Mouse (Mus musculus): ENCODE measurements around the gene Cldn2. TPM values are rescaled to one million over a fixed set of nuclear protein-coding genes. Genes with fewer than 3 reads are reported as not detected.
"Not testable (repeated sequence)": the region's sequence is repeated elsewhere in the genome, so short reads cannot be mapped to it uniquely, and the experiment has no call there.

Gene Cldn2
- 0.19 TPM in 1 of 2 replicates, not detected in the other for polyA plus RNA-seq (2015; fragmentation: Nextera tagmentation; extraction: Ambion mirVana)

GRCm38 (mm10) chrX:139800406-139800878, at the start of gene Cldn2:
Cldn2 (plus strand) TSS chrX:139800828.
- H3K4me2 ChIP-seq, result no peak within 1 kb of the TSS
- H3K27me3 ChIP-seq, result peaks cover 40% of the 10 kb centered on the region
- no peak within 1 kb of the TSS for H3K9ac ChIP-seq
- H3K4me1 ChIP-seq, result no peaks in the 10 kb centered on the region
- H3K27ac ChIP-seq, result no peak within 1 kb of the TSS
- H3K9me3 ChIP-seq, result no peaks in the 10 kb centered on the region
- no peaks in the 10 kb centered on the region for H3K36me3 ChIP-seq
- ATAC-seq (ENCODE audit: insufficient number of reproducible peaks, insufficient read depth, low FRiP score, low TSS enrichment, low read depth), result no peak
- 68% methylated on average over 8 of the region's 8 CpGs for WGBS
- no peak within 1 kb of the TSS for H3K4me3 ChIP-seq

GRCm38 (mm10) chrX:139751855-139752254, 48.8 kb upstream of the Cldn2 start:
- Histone ChIP-seq H3K36me3 (peaks cover 4% of the 10 kb centered on the region; the same call in 1 of the 2 replicates), H3K9me3 (no peaks in the 10 kb centered on the region), H3K4me1 (no peaks in the 10 kb centered on the region), H3K27me3 (peaks cover 8% of the 10 kb centered on the region; the same call in 1 of the 2 replicates), H3K4me3 (no peak overlapping the region), H3K27ac (no peak overlapping the region), H3K4me2 (no peak overlapping the region), H3K9ac (no peak overlapping the region)
- WGBS, result 0% methylated on average over 1 of the region's 1 CpGs
- no peak for ATAC-seq (ENCODE audit: insufficient number of reproducible peaks, insufficient read depth, low FRiP score, low TSS enrichment, low read depth)

DNA sequence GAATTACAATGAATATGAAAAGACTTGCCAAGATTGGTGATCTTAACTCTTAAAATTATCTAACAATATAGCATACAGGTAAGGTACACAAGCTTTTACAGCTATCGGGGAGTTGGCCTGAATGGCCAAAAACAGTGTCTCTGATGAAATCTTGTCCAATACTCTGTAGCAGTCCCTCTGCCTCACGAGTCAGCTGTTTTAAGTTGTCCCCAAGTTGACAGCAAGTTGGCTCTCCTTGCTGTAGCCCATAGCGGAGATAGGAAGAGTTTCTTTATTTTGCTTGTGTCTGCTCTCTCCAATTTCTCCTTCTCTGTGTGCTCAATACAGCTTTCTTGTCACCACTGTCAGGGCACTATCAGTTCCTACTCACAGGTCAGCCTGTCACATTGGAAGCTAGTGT, 42.0 kb upstream of the Cldn2 start:
- not testable (repeated sequence) for H3K9ac ChIP-seq; H3K27me3 ChIP-seq; H3K27ac ChIP-seq; H3K9me3 ChIP-seq; ATAC-seq (ENCODE audit: insufficient number of reproducible peaks, insufficient read depth, low FRiP score, low TSS enrichment, low read depth); H3K4me3 ChIP-seq; H3K4me2 ChIP-seq; H3K36me3 ChIP-seq; H3K4me1 ChIP-seq
- 81% methylated on average over 3 of the region's 3 CpGs for WGBS

- ATAC-seq (ENCODE audit: insufficient number of reproducible peaks, insufficient read depth, low FRiP score, low TSS enrichment, low read depth), result no peak
- H3K4me3 ChIP-seq, result no peak overlapping the region
- H3K27me3 ChIP-seq, result peaks cover 9% of the 10 kb centered on the region
- H3K9ac ChIP-seq, result no peak overlapping the region
- H3K27ac ChIP-seq, result no peak overlapping the region
- H3K9me3 ChIP-seq, result no peaks in the 10 kb centered on the region
- no peaks in the 10 kb centered on the region for H3K36me3 ChIP-seq
- no peak overlapping the region for H3K4me2 ChIP-seq
- H3K4me1 ChIP-seq, result no peaks in the 10 kb centered on the region
- 72% methylated on average over 2 of the region's 2 CpGs for WGBS
Observed at GRCm38 (mm10) chrX:139762546-139762945, 38.1 kb upstream of the Cldn2 start.

- no peaks in the 10 kb centered on the region for H3K4me1 ChIP-seq
- H3K9ac ChIP-seq, result no peak overlapping the region
- no peaks in the 10 kb centered on the region for H3K9me3 ChIP-seq
- peaks cover 33% of the 10 kb centered on the region for H3K27me3 ChIP-seq
- no peak overlapping the region for H3K4me2 ChIP-seq
- H3K27ac ChIP-seq, result no peak overlapping the region
- WGBS, result 65% methylated on average over 13 of the region's 13 CpGs
- no peak overlapping the region for H3K4me3 ChIP-seq
- no peaks in the 10 kb centered on the region for H3K36me3 ChIP-seq
- ATAC-seq (ENCODE audit: insufficient number of reproducible peaks, insufficient read depth, low FRiP score, low TSS enrichment, low read depth), result no peak
Observed at GRCm38 (mm10) chrX:139769975-139770637, 30.5 kb upstream of the Cldn2 start.

DNA sequence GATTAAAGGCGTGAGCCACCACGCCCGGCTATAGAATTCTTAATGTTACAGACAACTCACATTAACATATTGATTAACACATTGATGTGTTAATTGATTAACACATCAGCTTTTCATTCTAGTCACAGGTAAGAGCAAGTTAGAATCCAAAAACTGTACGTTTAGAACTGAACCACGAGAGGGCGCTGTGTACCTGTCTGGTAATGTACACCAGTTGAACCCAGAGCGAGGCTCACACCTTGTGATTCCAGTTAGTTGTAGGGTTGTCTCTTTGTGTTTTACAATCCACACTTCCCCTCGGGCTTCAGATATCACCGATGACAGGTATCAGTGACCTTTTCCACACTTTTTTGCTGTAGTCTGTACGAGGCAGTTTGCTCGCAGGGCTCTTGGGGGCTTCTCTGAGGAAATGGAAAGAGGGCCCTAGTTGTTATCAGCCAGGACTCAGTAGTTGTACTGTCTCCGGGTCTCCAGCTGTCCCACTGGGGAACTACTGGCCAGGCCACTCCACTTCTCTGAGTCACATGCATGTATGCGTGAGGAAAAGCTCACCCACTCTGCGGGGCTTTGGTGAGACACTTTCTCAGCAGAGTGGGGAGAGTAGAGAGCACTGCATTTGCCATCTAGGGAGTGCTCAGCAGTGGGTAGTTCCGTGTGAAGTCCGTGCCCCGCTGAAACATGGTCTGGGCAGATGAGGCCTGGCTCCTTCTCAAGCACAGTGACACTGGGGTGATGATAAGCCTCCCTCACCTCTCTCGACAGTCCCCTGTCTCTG, 26.1 kb upstream of the Cldn2 start:
- H3K9me3 ChIP-seq, result no peaks in the 10 kb centered on the region
- H3K27me3 ChIP-seq, result peaks cover 34% of the 10 kb centered on the region
- no peaks in the 10 kb centered on the region for H3K4me1 ChIP-seq
- ATAC-seq (ENCODE audit: insufficient number of reproducible peaks, insufficient read depth, low FRiP score, low TSS enrichment, low read depth), result no peak
- H3K4me2 ChIP-seq, result no peak overlapping the region
- H3K36me3 ChIP-seq, result no peaks in the 10 kb centered on the region
- no peak overlapping the region for H3K9ac ChIP-seq
- 36% methylated on average over 18 of the region's 18 CpGs for WGBS
- no peak overlapping the region for H3K27ac ChIP-seq
- no peak overlapping the region for H3K4me3 ChIP-seq

- Histone ChIP-seq H3K4me3 (no peak overlapping the region), H3K9me3 (no peaks in the 10 kb centered on the region), H3K36me3 (no peaks in the 10 kb centered on the region), H3K4me1 (no peaks in the 10 kb centered on the region), H3K27ac (no peak overlapping the region), H3K27me3 (peaks cover 38% of the 10 kb centered on the region), H3K4me2 (no peak overlapping the region), H3K9ac (no peak overlapping the region)
- no peak for ATAC-seq (ENCODE audit: insufficient number of reproducible peaks, insufficient read depth, low FRiP score, low TSS enrichment, low read depth)
- WGBS, result 70% methylated on average over 7 of the region's 7 CpGs
Observed at GRCm38 (mm10) chrX:139775084-139775612, 25.5 kb upstream of the Cldn2 start.

- Histone ChIP-seq H3K9ac (no peak overlapping the region), H3K4me2 (no peak overlapping the region), H3K4me1 (no peaks in the 10 kb centered on the region), H3K27me3 (peaks cover 48% of the 10 kb centered on the region), H3K9me3 (no peaks in the 10 kb centered on the region), H3K36me3 (no peaks in the 10 kb centered on the region), H3K4me3 (no peak overlapping the region), H3K27ac (no peak overlapping the region)
- ATAC-seq (ENCODE audit: insufficient number of reproducible peaks, insufficient read depth, low FRiP score, low TSS enrichment, low read depth), result no peak
- WGBS, result 42% methylated on average over 4 of the region's 4 CpGs
Observed at GRCm38 (mm10) chrX:139777357-139777756, 23.3 kb upstream of the Cldn2 start.

DNA sequence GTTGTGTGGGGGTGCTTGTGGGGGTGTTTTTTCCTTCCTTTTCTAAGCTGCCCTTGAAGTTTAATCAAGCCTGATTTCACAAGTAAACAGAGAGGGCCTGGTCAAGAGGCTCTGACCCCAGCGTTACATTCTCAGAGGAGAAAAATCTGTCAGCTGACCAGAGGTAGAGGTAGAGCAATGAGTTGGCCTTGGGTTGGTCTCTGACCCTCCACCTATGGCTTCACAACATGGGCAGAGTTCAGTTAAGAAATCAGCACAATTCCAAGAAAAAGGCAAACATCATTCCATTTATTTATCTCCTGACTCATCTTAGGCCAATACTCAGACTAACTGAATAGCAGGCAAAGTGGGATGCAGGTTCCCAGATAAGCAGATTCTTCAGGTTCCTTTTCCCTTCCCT, 21.7 kb upstream of the Cldn2 start:
- Histone ChIP-seq H3K9me3 (no peaks in the 10 kb centered on the region), H3K27ac (no peak overlapping the region), H3K27me3 (peaks cover 62% of the 10 kb centered on the region), H3K36me3 (no peaks in the 10 kb centered on the region), H3K9ac (no peak overlapping the region), H3K4me1 (no peaks in the 10 kb centered on the region), H3K4me3 (no peak overlapping the region), H3K4me2 (no peak overlapping the region)
- 92% methylated on average over 1 of the region's 1 CpGs for WGBS
- no peak for ATAC-seq (ENCODE audit: insufficient number of reproducible peaks, insufficient read depth, low FRiP score, low TSS enrichment, low read depth)

GRCm38 (mm10) chrX:139779401-139779800, 21.2 kb upstream of the Cldn2 start:
- Histone ChIP-seq H3K4me2 (no peak overlapping the region), H3K9ac (no peak overlapping the region), H3K27me3 (peaks cover 63% of the 10 kb centered on the region), H3K4me3 (no peak overlapping the region), H3K4me1 (no peaks in the 10 kb centered on the region), H3K36me3 (no peaks in the 10 kb centered on the region), H3K9me3 (no peaks in the 10 kb centered on the region), H3K27ac (no peak overlapping the region)
- no peak for ATAC-seq (ENCODE audit: insufficient number of reproducible peaks, insufficient read depth, low FRiP score, low TSS enrichment, low read depth)
- 70% methylated on average over 5 of the region's 5 CpGs for WGBS

DNA sequence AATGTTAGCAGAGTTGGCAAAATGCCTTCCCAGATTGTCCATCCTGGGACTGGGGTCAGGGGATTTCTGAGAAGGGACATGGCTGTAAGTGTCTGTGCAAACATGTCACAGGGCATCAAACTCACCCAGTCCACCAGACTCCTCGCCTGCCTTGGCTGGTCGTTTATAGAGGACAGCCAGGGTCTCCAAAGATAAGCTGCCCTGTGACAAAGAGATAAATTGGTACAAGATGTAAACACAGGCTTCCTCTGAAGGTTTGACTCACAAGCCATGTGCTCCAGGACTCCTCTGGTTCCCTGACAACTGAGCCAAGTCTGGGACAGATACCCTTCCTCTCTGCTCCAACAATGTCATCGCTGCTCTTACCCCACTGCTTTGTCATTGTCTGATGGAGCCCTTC, 19.6 kb upstream of the Cldn2 start:
- Histone ChIP-seq H3K4me2 (no peak overlapping the region), H3K9ac (no peak overlapping the region), H3K36me3 (no peaks in the 10 kb centered on the region), H3K4me3 (no peak overlapping the region), H3K4me1 (no peaks in the 10 kb centered on the region), H3K9me3 (no peaks in the 10 kb centered on the region), H3K27me3 (peaks cover 63% of the 10 kb centered on the region), H3K27ac (no peak overlapping the region)
- no peak for ATAC-seq (ENCODE audit: insufficient number of reproducible peaks, insufficient read depth, low FRiP score, low TSS enrichment, low read depth)
- WGBS, result 62% methylated on average over 3 of the region's 3 CpGs

DNA sequence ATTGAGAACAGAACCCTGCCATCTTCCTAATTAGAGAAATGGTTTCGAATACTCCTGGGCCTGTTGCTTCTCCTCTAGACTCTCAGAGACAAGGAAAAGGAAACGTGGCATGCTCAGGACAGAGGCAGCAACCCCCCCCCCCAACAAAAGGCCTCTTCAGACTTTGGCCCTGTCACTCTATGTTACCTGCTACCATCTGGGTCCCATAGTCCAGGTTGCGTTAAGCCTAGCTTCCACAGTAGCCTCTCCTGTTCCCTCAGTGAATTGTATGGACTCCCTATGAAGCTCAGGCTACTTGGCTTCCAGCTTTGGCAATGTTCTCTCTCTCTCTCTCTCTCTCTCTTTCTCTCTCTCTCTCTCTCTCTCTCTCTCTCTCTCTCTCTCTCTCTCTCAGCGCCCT, 19.1 kb upstream of the Cldn2 start:
- no peak overlapping the region for H3K4me3 ChIP-seq
- H3K36me3 ChIP-seq, result no peaks in the 10 kb centered on the region
- H3K4me2 ChIP-seq, result no peak overlapping the region
- peaks cover 59% of the 10 kb centered on the region for H3K27me3 ChIP-seq
- no peak for ATAC-seq (ENCODE audit: insufficient number of reproducible peaks, insufficient read depth, low FRiP score, low TSS enrichment, low read depth)
- H3K4me1 ChIP-seq, result no peaks in the 10 kb centered on the region
- no peaks in the 10 kb centered on the region for H3K9me3 ChIP-seq
- no peak overlapping the region for H3K9ac ChIP-seq
- WGBS, result 79% methylated on average over 4 of the region's 4 CpGs
- no peak overlapping the region for H3K27ac ChIP-seq

Measured in embryonic facial prominence, embryonic 13.5 days (tissue).